Mouse (Mus musculus): Measurements from ENCODE around the gene Ddhd1.

Gene Ddhd1

DNA sequence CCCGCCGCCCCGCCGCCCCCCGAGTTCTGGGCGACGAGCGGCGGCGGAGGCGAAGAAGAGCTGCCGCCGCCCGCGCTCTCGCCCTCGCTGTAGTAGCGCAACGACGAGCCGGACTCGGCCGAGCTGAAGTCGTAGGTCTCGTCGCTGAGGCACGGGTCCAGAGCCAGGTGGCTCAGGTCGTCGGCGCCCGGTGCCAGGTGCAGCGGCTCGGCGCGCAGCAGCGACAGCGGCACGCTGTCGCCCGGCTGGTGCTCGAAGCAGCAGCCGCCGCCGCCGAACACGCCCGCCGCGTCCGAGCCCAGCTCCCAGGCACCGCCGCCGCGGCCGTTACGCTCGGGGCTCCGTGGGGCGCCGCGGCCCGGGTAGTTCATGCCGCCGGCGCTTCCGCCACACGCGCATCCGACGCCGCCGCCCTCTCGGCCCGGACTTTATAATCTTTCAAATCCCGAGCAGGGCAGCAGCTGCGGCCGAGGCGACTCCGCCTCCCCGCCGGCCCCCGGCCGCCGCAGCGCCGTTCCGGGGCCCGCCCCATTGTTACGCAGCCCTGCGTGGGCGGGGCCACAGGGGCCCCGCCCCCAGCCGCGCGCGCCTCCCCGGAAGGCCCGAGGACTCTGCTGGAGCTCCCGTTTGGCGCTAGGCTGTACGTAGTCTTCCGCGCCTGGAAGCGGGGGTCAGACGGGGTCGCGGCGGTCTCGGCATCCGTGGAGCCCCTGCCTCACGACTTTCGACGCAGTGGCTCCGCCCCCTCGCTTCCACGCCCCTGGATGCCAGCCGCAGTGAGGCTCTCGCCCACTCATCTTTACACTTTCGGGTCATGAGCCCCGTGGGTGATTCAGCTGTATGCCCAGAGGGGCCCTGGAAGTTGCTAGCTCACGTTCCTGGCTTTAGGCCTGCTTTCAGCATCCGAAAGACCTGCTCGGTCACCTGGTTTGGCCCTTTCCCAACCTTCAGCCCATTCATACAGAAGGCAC, at the start of gene Ddhd1:
Gene Ddhd1 (minus strand): TSS at position 503 of the 971 bp plus-strand sequence.
- DNase-seq (ENCODE audit: low read depth) = peak; percentile 62

DNA sequence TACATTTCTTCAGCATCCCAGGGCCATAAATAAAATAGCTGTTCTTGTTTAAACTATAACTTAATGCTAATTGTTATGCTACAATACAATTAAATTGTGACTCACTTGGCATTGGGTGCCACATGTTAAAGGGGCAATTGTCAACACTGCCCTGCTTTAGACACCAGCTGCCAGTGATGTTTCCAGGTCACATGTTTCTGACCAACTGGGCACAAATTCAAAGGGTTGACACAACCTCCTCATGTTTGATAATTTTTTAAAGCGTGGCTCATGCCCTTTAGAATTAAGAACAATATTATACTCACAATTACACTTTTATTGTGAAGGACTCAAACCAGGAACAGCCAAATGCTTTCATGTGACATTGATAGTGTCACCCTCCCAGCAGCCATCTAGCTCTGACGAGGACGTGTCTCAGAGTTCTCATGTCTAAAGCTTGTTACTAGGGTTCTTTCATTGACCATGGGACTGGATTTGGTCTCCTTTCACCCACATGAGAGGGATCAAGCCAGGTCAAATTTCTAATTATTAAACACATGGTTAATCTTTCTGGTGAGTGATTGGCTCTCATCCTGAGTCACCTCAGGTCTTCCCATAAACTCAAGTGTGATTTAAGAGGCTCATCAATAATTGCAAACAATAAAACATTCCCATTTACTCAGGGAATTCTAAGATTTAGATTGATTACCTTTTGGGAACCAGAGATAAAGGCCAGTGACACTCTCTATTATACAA, 49.4 kb upstream of the Ddhd1 start:
- DNase-seq (ENCODE audit: low read depth) = no peak

DNA sequence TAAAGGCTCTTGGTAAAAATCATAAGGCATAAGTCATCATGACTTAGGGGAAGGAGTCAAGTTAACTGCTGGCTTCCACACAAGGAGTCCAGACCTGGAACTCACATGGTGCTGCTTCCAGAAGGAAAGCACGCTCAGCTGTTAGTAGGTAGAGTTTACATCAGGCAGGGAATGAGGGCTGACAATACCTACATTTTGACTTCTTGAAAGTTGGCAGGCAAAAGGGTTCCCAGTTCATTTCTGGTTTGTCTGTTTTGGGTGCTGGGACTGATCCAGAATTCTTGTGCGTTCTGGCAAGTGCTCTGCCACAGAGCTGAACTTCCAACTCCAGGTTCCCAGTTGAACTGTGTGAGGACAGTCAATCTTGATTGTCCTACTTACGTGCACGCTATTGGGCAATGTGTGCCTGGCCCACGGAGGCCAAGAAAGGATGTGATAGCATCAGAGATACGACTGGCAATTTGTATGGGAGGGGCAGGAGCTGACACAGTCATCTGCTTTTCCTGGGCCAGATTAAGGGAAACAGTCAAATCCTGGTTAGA, 42.2 kb upstream of the Ddhd1 start:
- DNase-seq (ENCODE audit: low read depth) = no peak

DNA sequence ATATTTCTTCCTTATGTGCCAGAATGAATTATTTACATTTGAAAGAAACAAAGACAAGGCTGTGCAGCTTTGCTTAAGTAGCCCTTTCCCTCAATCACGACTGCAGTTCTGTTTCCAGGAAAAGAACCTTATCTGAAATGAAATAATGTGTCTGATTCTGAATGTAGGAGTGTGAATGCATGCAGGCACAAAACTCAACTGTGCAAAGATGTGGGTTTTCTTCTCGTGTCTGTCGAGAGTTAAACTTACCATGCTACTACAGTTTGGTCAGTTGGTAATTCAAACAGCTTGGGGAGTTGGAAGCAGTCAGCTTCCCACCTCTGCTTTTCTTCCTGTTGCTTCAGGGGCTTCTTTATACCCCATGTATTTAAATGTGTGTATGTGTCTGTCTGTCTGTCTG, 40.9 kb upstream of the Ddhd1 start:
- no peak for DNase-seq (ENCODE audit: low read depth)

DNA sequence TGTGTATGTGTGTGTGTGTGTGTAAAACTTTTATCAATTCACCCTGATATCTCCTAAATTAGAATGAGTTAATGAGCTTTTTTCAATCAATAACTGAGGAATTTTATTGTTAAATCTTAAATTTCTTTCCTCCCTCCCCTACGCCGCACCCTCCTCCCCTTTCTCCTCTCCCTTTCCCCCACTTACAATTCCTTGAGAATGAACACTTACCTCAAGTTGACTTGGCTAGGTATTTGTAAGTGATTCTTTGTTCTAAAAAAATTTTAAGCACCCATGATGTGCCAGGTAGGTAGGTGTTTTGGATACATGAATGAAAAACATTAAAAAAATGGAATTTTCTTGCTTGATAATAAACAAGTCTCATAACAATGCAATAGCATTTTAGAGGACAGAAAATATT, 38.2 kb upstream of the Ddhd1 start:
- no peak for DNase-seq (ENCODE audit: low read depth)

DNA sequence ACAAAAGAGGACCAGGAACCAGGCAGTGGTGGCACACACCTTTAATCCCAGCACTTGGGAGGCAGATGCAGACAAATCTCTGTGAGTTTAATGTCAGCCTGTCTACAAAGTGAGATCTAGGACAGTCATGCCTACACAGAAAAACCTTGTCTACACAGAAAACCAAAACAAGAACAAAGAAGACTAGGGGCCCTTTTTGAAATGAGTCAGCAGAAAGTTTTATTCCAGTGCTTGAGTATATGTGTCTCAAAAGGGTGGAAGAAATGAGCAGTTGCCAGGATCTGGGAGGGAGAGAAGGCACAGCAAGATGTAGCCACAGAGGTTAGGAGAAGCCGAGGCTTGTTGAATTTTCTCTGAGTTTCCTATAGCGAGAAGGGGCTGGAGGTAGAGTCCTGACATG, 35.9 kb upstream of the Ddhd1 start:
- DNase-seq (ENCODE audit: low read depth) = no peak

DNA sequence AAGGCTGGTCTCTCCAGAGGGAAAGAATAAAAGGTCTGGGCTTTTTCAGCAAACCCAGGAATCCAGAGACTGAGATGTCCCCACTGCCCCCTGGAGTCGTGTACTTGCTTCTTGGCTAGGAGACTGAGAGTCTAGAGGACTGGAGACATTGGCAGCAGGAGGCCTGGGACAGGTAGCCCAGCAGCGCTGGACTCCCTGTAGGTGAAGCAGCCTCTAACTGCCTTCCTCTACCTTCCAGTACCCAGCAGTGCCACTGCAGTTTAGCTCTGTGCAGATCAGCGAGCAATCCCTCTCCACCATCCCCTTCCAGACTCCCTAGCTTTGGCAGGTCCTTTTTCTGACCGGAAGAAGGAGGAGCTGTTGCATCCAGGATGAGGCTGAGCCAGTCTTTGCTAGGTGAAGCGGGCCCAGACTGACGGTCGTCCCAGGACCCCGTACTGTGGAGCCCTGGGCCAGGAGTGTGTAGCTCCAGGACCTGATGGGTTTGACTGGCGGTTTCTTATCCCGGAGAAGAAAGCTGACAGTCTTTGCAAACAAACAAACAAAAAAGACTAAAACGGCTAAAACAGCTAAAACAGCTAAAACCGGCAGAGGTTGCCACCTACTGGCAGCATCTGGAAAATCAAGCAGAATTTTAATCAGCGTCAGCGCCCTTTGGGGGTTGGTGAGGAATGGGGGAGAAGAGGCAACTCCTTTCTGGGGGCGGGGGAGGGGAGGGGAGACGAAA, 32.7 kb upstream of the Ddhd1 start:
- DNase-seq (ENCODE audit: low read depth) = peak; percentile 20

DNA sequence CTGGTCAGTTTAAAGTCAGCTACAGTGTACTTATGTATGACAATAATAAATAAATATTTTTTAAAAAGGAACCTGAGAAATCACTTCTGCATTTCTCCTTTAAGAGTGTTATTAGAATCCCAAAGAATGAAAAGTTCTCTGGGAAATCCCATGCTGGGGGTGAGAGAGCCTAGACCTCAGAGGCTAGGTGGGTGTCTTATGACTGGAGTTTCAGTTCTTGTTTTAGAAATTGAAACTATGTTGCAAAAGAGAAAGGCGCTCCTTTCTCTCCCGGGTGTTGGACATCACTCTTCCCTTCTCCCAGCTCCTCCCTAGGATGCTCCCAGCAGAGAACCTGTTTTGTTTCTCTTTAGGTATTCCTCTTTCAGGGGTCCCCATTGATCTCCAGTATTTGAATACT, 27.4 kb upstream of the Ddhd1 start:
- DNase-seq (ENCODE audit: low read depth) = no peak

DNA sequence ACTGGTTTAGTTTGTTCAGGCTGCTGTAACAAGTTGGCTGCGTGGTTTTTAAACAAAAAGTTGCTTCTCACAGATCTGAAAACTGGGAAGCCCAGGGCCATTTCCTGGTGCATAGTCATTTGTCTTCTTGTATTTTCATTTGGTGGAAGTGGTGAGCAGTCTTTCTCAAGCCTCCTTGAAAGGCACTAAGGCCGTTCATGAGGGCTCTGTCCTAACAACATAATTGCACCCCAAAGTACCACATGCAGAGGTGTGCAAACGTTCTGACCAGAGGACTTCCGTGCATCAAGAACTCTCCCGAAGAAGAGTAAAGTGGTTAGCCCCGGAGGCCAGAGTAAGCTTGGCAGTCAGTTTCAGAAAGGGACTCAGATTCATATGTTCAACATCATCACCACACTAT, 18.8 kb upstream of the Ddhd1 start:
- no peak for DNase-seq (ENCODE audit: low read depth)

DNA sequence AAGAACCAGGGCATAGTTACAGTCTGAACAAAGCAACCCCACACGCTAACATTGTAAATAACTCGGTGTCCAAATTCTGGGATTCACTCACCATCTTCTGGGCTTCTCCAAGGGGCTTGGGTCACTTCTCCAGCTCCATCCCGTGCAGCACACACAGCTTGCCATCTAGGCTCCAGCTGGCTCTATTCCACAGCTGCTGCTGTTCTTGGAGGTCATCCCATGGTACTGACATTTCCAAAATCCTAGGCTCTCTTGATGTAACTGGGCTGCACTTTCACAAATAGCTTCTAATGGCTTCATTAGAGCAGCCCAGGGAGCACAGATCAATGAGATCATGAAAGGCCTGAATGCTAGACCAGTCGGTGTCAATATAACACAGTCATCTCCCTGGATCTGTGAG, 10.4 kb upstream of the Ddhd1 start:
- DNase-seq (ENCODE audit: low read depth) = no peak

DNA sequence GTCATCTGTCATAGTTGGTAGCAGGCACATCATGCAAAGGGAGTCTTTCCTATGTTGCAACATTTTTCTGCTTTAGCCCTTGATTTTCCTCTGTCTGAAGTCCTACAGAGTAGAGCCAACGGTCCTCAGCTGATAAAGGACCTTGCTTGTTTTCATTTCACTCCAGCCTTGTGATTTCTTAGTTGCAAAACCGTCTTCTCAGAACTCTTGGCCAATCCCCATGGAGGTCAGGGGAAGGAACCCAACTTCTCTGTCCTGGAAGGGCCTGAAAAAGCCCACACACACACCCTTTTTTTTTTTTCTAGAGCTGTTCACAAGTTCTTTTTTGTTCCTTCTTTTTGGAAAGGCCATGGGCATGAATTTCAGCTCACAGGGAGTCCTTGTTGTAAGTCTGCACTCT, 9.3 kb upstream of the Ddhd1 start:
- no peak for DNase-seq (ENCODE audit: low read depth)

DNA sequence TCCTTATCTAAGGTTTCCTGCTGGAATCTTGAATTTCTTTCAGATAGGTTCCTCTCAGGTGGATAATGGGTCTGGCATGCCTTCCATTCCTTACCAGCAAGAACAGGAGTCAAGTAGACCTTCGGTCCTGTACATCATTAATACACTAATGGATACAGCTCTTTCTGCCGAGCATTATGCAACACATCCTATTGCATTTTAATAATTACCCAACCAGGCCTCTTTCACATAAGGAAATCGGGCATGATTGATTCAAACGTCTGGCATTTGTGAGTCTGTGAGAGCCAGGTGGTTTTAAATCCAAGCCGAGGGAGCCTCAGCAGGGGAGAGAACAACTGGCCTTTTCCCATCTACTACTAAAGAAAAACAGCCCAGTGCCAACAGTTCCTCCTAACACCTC, 3.6 kb upstream of the Ddhd1 start:
- DNase-seq (ENCODE audit: low read depth) = no peak

DNA sequence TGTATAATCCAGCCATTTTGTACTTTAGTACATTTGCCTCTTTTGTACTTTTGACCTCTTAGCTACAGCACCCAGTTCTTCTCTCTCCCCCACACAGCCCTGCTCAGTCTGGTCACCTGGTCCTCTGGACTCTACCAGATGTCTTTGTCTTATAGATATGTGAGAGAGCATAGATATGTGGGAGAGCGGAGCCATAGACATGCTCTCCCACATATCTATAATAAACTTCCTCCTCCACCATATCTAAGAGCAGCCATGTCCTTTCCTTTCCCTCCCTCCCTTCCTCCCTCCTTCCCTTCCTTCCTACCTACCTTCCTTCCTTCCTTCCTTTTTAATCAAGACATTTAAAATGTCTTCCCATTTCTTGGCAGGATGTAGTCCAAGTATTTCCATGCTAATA, 2.4 kb upstream of the Ddhd1 start:
- DNase-seq (ENCODE audit: low read depth) = no peak

DNA sequence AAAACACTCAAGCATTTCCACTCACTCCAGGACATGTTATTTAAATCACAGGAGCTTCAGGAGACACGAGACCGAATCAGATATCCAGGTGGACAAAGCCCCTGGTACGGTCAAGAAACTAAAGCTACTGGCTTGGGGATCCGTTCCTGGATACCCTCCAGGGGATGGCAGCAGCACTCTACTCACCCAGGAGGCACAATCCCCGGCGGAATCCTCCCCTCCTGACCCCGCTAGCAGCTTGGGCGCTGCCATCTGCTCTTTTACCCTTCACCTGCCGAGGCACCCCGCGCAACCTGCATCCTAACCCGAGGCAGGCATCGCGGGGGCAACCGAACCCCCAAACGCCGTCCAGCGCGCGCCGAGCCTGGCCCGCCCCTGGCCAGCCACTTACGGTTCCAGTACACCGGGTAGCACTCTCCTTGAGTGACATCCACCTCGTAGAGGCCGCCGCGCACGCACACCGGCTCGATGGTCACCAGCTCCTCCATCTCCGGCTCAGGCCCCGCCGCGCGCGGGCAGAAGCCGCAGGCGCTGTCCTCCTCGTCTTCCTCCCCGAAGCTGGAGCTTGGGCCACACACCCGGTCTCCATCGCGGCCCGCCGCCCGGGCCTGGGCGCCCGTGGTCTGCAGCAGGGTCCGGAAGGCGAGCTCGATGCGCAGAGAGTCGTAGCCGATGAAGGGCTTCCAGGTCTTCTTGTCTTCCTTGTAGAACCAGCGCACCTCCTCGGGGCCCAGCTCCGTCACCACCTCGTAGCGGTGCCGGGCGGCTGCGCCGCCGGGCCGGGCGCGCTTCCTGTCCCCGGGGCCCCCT, 907 bp downstream of the Ddhd1 start:
- DNase-seq (ENCODE audit: low read depth) = no peak

DNA sequence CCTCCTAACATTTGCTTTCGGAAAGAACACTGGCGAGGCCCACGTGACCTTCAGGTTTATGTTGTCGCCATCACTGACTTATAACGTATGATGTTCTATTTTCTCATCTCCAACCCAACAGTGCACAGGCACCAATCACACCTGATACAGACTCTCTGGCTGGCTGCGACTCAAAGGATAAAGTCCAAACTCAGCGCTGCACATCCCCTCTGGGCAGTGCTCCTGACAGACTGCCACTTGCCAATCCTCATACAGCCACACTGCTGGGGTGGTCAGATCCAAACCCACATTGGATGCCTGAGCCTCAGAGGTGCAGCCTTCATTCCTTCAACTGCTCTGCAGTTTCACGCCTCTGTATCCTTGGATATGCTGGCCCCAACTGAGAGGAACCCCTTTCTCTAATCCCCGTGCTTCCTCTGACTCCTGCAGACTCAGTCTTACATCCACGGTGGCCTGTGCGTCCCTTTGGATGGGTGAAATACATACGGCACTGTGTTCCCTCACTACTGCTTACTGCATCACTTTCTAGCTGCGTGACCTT, 3.0 kb downstream of the Ddhd1 start:
- no peak for DNase-seq (ENCODE audit: low read depth)

DNA sequence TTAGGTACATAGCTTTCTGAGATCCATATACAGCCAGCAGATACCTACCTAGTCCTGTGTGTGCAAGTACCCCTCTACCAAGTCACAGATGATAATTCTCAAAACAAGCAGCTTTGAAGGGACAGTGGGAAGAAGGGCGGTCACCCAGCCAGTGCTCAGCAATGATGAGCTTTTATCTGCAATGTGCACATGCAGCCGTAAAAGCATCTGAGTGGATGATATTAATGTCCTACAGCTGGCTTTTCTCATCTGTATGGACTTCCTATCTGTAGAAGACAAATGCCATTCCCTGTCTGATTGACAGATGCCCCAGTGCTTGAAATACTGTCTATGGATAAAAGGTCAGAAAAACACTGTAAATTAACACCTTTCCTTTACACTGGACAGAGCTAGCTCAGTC, 4.2 kb downstream of the Ddhd1 start:
- peak; percentile 65 for DNase-seq (ENCODE audit: low read depth)

DNA sequence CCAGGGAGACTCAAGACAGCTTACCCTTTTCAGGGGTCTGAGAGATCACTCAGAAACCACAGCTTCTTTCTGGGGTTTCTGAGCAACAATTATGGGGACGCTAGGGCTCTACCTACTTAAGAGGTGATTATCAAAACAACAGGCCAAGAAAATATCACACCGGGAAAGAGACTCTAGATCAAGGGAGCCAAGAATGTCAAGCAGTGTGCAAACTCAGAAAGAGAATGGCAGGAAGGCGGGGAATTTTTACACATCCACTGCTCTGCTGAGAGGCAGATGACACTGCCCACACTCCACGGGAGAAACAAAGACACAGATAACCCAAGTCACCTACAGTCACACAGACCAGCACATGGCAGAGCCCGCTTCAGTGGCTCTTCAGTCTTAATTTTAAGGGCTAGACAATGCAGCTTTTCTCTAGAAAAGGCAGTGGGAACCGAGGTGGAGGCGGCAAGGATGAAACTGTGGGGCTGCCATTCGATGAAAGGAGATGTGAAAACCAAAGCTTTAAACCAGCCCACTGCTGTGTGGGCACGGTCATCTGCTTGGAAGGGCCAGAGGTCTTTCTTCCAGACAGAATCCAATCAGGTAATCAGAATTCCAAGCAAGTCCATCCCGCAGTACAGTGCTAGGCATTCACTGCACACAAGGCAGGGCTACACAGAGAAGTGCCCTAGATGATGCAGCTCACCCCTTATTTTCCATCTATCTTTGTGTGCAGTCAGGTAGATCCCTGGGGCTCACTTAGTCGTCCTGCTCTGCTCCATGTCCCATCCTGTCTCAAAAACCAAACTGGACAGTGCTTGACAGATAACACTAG, 8.7 kb downstream of the Ddhd1 start:
- DNase-seq (ENCODE audit: low read depth) = no peak

DNA sequence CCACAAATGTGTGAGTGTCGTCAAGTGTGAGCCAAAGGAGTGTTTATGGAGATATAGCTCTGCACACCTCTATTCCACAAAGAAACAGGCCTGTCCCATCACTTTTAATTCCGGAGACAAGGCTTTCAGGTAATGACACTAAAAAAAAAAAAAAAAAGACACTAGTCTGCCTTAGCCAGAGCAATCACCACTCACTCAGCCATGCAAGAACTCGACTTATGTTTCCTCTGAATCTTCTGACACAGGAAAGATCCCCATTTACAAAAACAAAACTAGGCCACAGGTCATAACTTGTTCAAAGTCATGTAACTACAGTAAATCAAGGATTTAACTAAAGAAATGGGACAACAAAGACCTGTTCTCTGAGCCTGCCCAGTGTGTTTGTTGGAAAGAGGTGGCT, 9.8 kb downstream of the Ddhd1 start:
- DNase-seq (ENCODE audit: low read depth) = no peak

DNA sequence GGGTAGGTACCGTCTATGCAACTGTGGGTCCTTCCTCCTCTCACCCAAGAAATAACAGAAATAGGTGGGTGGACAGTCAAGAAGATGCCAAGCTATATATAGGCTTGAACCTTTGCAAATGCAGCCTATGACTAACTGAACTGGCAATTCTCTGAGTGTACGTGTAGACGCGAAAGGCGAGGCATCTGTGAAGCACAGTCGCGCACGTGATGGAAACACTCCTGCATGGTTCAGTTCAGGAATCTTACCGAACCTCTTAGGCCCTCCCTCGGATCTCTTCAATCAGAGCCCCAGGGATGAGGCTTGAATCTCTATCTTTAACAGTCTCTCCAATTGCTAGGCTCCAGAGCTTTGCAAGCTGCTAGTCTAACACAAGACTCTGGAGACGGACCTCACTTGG, 10.3 kb downstream of the Ddhd1 start:
- DNase-seq (ENCODE audit: low read depth) = no peak

DNA sequence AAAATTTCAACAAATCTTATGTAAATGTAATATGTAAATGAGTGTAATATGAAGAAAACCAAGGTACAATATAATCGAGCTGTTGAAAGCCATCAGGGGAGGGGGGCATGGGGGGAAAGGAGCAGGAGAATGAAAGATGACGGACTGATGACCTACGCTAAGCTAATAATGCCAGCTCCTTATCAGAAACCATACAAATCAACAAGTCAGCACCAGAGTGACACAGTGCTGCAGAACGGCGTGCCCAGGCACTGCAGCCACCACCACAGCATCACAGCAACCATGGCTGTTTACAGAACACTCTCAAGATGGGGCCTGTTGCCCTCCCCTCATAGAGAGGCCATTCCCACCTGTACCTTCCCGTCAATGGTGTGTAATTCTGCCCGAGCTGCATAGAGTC, 10.8 kb downstream of the Ddhd1 start:
- DNase-seq (ENCODE audit: low read depth) = no peak

All from c-Kit-positive CD71-positive TER-119-negative erythroid progenitor cells, embryonic 14.5 days (primary cell).